7 mouse cellular contexts compared by ENCODE assay signal in the genomic region with DNA sequence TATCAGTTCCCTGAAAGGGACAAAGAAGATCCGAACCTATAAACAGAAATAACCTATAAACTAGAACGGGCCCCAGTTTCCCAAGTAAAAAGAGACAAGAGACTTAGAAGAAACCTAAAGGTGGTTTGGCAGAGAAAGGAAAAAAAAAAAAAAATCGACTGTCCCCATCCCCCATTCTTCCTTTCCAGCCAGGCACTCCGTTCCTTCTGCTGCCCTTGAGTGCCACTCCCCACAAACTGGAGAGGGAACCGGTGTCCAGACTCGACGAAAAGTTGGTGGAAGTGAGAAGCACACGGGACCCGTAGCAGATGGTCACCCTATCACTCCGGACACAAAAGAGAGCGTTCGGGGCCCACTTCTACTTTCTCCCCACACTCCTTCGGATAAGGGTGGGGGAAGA. TPM values are rescaled to one million over a fixed set of nuclear protein-coding genes. Genes with fewer than 3 reads are reported as not detected.
DNase-seq lines count a peak whose midpoint lies in the region; ATAC-seq and TF ChIP-seq lines count a peak whose summit lies in the region.

No protein-coding gene starts in this region.

- H3K4me2 ChIP-seq in embryonic facial prominence, embryonic 15.5 days (replicated peaks), result peak overlapping the region; percentile 83
- peak overlapping the region; percentile 79 for H3K4me2 ChIP-seq in limb, embryonic 14.5 days (replicated peaks; ENCODE audit: low read depth, low read length, severe bottlenecking)

- H3K9ac ChIP-seq in embryonic facial prominence, embryonic 15.5 days, result peak overlapping the region; percentile 92
- peak overlapping the region; percentile 86 for H3K9ac ChIP-seq in limb, embryonic 14.5 days (ENCODE audit: low read depth, low read length, severe bottlenecking)

- no peak for TF ChIP-seq POLR2A in limb, embryonic 14.5 days (IDR thresholded peaks at IDR 0.05; ENCODE audit: borderline replicate concordance, extremely low read depth, insufficient read depth, insufficient read length)

- peaks cover 24% of the 10 kb centered on the region for H3K36me3 ChIP-seq in embryonic facial prominence, embryonic 15.5 days
- H3K36me3 ChIP-seq in limb, embryonic 14.5 days (ENCODE audit: control insufficient read depth, insufficient read depth, low read length), result peaks cover 18% of the 10 kb centered on the region

- H3K9me3 ChIP-seq in embryonic facial prominence, embryonic 15.5 days (replicated peaks), result peaks cover 6% of the 10 kb centered on the region; the same call in 1 of the 2 replicates
- H3K9me3 ChIP-seq in limb, embryonic 14.5 days (ENCODE audit: control insufficient read depth, low read length), result peaks cover 25% of the 10 kb centered on the region

- 7% methylated on average over 13 of the region's 13 CpGs for WGBS in embryonic facial prominence, embryonic 15.5 days
- 3% methylated on average over 13 of the region's 13 CpGs for WGBS in limb, embryonic 14.5 days

- H3K27me3 ChIP-seq in embryonic facial prominence, embryonic 15.5 days, result no peaks in the 10 kb centered on the region
- no peaks in the 10 kb centered on the region for H3K27me3 ChIP-seq in limb, embryonic 14.5 days (ENCODE audit: control insufficient read depth, insufficient read depth, low read length)

- peaks cover 36% of the 10 kb centered on the region for H3K4me1 ChIP-seq in embryonic facial prominence, embryonic 15.5 days
- H3K4me1 ChIP-seq in limb, embryonic 14.5 days (ENCODE audit: control insufficient read depth, insufficient read depth, low read length), result peaks cover 11% of the 10 kb centered on the region

- no peak for ATAC-seq in embryonic facial prominence, embryonic 15.5 days (ENCODE audit: insufficient number of reproducible peaks, low FRiP score, low TSS enrichment, low read depth)
- ATAC-seq in limb, embryonic 14.5 days (ENCODE audit: low FRiP score, low read depth), result no peak

- peak; percentile 5 for DNase-seq in right cerebral cortex, postnatal 4 days
- DNase-seq in right cerebral cortex, postnatal 14 days, result no peak
- no peak for DNase-seq in limb, embryonic 14.5 days (ENCODE audit: low spot score)
- peak; percentile 37 for DNase-seq in naive thymus-derived CD4-positive, alpha-beta T cell, adult 2 months (ENCODE audit: low read depth)
- DNase-seq in urinary bladder, postnatal 4 days (ENCODE audit: low spot score in 2 of 2), result no peak
- DNase-seq in right cerebral cortex, adult 18-20 months, result no peak

- peak overlapping the region; percentile 100 for H3K4me3 ChIP-seq in embryonic facial prominence, embryonic 15.5 days (replicated peaks)
- peak overlapping the region; percentile 97 for H3K4me3 ChIP-seq in limb, embryonic 14.5 days (replicated peaks; ENCODE audit: low read length)

- peak overlapping the region; percentile 97; the same call in 1 of the 2 replicates for H3K27ac ChIP-seq in embryonic facial prominence, embryonic 15.5 days (replicated peaks)
- H3K27ac ChIP-seq in limb, embryonic 14.5 days (replicated peaks; ENCODE audit: low read depth, low read length), result peak overlapping the region; percentile 91; the same call in 1 of the 2 replicates

RNA-seq across cellular contexts. Expression of a gene that starts 5.6 kb away (rescaled TPM):
- 322 and 340 TPM in 2 replicates for polyA plus RNA-seq in embryonic facial prominence, embryonic 15.5 days (2015; fragmentation: Nextera tagmentation; extraction: Ambion mirVana)
- polyA plus RNA-seq in limb, embryonic 14.5 days (2012; rRNA removed), result 452 and 589 TPM in 2 replicates
- polyA plus RNA-seq in limb, embryonic 14.5 days (2014; fragmentation: Nextera tagmentation; extraction: Ambion mirVana), result 299 and 356 TPM in 2 replicates

RNA-seq across cellular contexts. Expression of a gene that starts 5.6 kb away (rescaled TPM):
- 54.2 and 57.1 TPM in 2 replicates for polyA plus RNA-seq in embryonic facial prominence, embryonic 15.5 days (2015; fragmentation: Nextera tagmentation; extraction: Ambion mirVana)
- polyA plus RNA-seq in limb, embryonic 14.5 days (2012; rRNA removed), result 65.4 and 83.0 TPM in 2 replicates
- polyA plus RNA-seq in limb, embryonic 14.5 days (2014; fragmentation: Nextera tagmentation; extraction: Ambion mirVana), result 60.3 and 74.2 TPM in 2 replicates

Comparison
In these comparisons a context has a peak if more than half of its experiments do, and no peak if none do; other contexts are left out.
1. DNase-seq: peak in right cerebral cortex, postnatal 4 days (single experiment) and naive thymus-derived CD4-positive, alpha-beta T cell, adult 2 months (single experiment); none in right cerebral cortex, postnatal 14 days (single experiment), limb, embryonic 14.5 days (single experiment), urinary bladder, postnatal 4 days (0 of 2) and right cerebral cortex, adult 18-20 months (single experiment).